Comparison of ENCODE assay signal across 8 mouse cellular contexts in the genomic region with DNA sequence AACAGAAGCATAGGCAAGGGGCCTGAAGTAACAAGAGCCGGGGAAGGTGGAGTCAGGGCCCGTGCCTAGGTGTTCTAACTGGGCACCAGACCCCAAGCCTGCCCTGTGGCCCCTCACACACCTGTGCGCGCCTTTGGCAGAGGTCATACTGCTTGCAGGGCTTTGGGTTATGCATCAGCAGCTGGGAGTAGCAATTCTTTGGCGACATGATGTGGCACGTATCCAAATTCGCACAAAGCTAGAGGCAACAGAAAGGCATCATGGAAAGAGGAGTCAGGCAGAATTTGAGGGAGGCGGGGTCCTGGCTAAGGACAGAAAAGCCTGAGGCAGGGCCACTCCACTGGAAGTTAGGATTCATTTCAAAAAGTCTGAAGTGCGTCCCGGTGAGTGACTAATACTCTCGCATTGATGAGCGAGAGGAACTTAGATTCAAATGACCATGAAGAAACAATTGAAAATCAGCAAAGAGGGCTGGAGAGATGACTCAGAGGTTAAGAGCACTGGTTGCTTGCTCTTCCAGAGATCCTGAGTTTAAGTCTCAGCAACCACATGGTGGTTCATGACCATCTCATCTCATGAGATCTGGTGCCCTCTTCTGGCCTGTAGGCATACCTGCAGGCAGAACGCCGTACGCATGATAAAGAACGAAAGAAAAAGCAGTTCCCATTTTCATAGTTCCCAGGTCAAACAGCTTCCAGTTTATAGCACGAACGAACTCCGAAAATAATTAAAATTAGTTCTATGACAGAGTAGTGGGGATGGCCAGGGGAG. TPM values are rescaled to one million over a fixed set of nuclear protein-coding genes. Genes with fewer than 3 reads are reported as not detected.
DNase-seq lines count a peak whose midpoint lies in the region; ATAC-seq lines count a peak whose summit lies in the region.

No protein-coding gene starts in this region.

- no peak overlapping the region for H3K27ac ChIP-seq in forebrain, embryonic 13.5 days
- H3K27ac ChIP-seq in hindbrain, embryonic 16.5 days (ENCODE audit: low read depth, low read length): no peak overlapping the region
- H3K27ac ChIP-seq in limb, embryonic 12.5 days: no peak overlapping the region
- H3K27ac ChIP-seq in midbrain, embryonic 14.5 days (replicated peaks; ENCODE audit: low read depth, low read length): no peak overlapping the region
- no peak overlapping the region for H3K27ac ChIP-seq in stomach, embryonic 16.5 days (ENCODE audit: low read length)

- H3K4me1 ChIP-seq in forebrain, embryonic 13.5 days: peaks cover 7% of the 10 kb centered on the region; the same call in 1 of the 2 replicates
- H3K4me1 ChIP-seq in hindbrain, embryonic 16.5 days (ENCODE audit: control insufficient read depth, insufficient read depth, low read depth, low read length): no peaks in the 10 kb centered on the region; the same call in 1 of the 2 replicates
- H3K4me1 ChIP-seq in limb, embryonic 12.5 days (replicated peaks): peaks cover 13% of the 10 kb centered on the region; the same call in 1 of the 2 replicates
- no peaks in the 10 kb centered on the region for H3K4me1 ChIP-seq in midbrain, embryonic 14.5 days (ENCODE audit: control insufficient read depth, insufficient read depth, low read length)
- H3K4me1 ChIP-seq in stomach, embryonic 16.5 days (ENCODE audit: control insufficient read depth, insufficient read depth, low read length): peaks cover 6% of the 10 kb centered on the region; the same call in 1 of the 2 replicates

- no peaks in the 10 kb centered on the region for H3K9me3 ChIP-seq in forebrain, embryonic 13.5 days (replicated peaks)
- H3K9me3 ChIP-seq in hindbrain, embryonic 16.5 days (ENCODE audit: control insufficient read depth, low read length): no peaks in the 10 kb centered on the region
- H3K9me3 ChIP-seq in limb, embryonic 12.5 days: no peaks in the 10 kb centered on the region
- H3K9me3 ChIP-seq in midbrain, embryonic 14.5 days (ENCODE audit: control insufficient read depth, low read length): no peaks in the 10 kb centered on the region
- no peaks in the 10 kb centered on the region for H3K9me3 ChIP-seq in stomach, embryonic 16.5 days (replicated peaks; ENCODE audit: control insufficient read depth, low read length)

- DNase-seq in right cerebral cortex, adult 18-20 months: peak; percentile 56
- no peak for DNase-seq in right cerebral cortex, postnatal 36 days (ENCODE audit: low spot score in 2 of 2)
- DNase-seq in c-Kit-positive CD71-positive TER-119-positive erythroid progenitor cells, embryonic 14.5 days (ENCODE audit: low spot score): peak; percentile 77
- DNase-seq in midbrain, embryonic 14.5 days: peak; percentile 93

- 36% methylated on average over 19 of the region's 19 CpGs for WGBS in forebrain, embryonic 13.5 days
- 30% methylated on average over 19 of the region's 19 CpGs for WGBS in hindbrain, embryonic 16.5 days
- WGBS in limb, embryonic 12.5 days: 36% methylated on average over 19 of the region's 19 CpGs
- WGBS in midbrain, embryonic 14.5 days: 36% methylated on average over 19 of the region's 19 CpGs
- 36% methylated on average over 19 of the region's 19 CpGs for WGBS in stomach, embryonic 16.5 days

- H3K4me3 ChIP-seq in forebrain, embryonic 13.5 days: no peak overlapping the region; the same call in 1 of the 2 replicates
- no peak overlapping the region for H3K4me3 ChIP-seq in hindbrain, embryonic 16.5 days (ENCODE audit: low read length)
- H3K4me3 ChIP-seq in limb, embryonic 12.5 days (replicated peaks): 0 out of 2 replicates have a peak overlapping the region, but pooled peaks have one; percentile 12
- H3K4me3 ChIP-seq in midbrain, embryonic 14.5 days (replicated peaks; ENCODE audit: low read depth, low read length): no peak overlapping the region
- H3K4me3 ChIP-seq in stomach, embryonic 16.5 days (replicated peaks; ENCODE audit: low read length): peak overlapping the region; percentile 35

- ATAC-seq in forebrain, embryonic 13.5 days: peak; percentile 27; the same call in 1 of the 2 replicates
- ATAC-seq in hindbrain, embryonic 16.5 days: no peak
- no peak for ATAC-seq in limb, embryonic 12.5 days (ENCODE audit: insufficient number of reproducible peaks, insufficient read depth, low FRiP score, low TSS enrichment, low read depth)
- no peak for ATAC-seq in midbrain, embryonic 14.5 days (ENCODE audit: low FRiP score, low TSS enrichment)
- peak; percentile 35; the same call in 1 of the 2 replicates for ATAC-seq in stomach, embryonic 16.5 days (ENCODE audit: insufficient read depth, low FRiP score)

- no peak overlapping the region for H3K9ac ChIP-seq in forebrain, embryonic 13.5 days
- no peak overlapping the region for H3K9ac ChIP-seq in hindbrain, embryonic 16.5 days (ENCODE audit: low read depth, low read length)
- H3K9ac ChIP-seq in limb, embryonic 12.5 days (replicated peaks): no peak overlapping the region
- no peak overlapping the region for H3K9ac ChIP-seq in midbrain, embryonic 14.5 days (replicated peaks; ENCODE audit: low read length)
- H3K9ac ChIP-seq in stomach, embryonic 16.5 days (ENCODE audit: low read length): 0 out of 2 replicates have a peak overlapping the region, but pooled peaks have one; percentile 51

- H3K36me3 ChIP-seq in forebrain, embryonic 13.5 days (ENCODE audit: poor library complexity, severe bottlenecking): peaks cover 31% of the 10 kb centered on the region
- H3K36me3 ChIP-seq in hindbrain, embryonic 16.5 days (ENCODE audit: control insufficient read depth, insufficient read depth, low read length): peaks cover 20% of the 10 kb centered on the region
- H3K36me3 ChIP-seq in limb, embryonic 12.5 days: peaks cover 31% of the 10 kb centered on the region
- peaks cover 25% of the 10 kb centered on the region for H3K36me3 ChIP-seq in midbrain, embryonic 14.5 days (ENCODE audit: control insufficient read depth, insufficient read depth, low read length)
- H3K36me3 ChIP-seq in stomach, embryonic 16.5 days (ENCODE audit: control insufficient read depth, insufficient read depth, low read length): peaks cover 4% of the 10 kb centered on the region; the same call in 1 of the 2 replicates

- 0 out of 2 replicates have a peak, but pooled peaks cover 4% of the 10 kb centered on the region for H3K27me3 ChIP-seq in forebrain, embryonic 13.5 days
- H3K27me3 ChIP-seq in hindbrain, embryonic 16.5 days (replicated peaks; ENCODE audit: control insufficient read depth, insufficient read depth, low read length): no peaks in the 10 kb centered on the region
- 0 out of 2 replicates have a peak, but pooled peaks cover 7% of the 10 kb centered on the region for H3K27me3 ChIP-seq in limb, embryonic 12.5 days
- H3K27me3 ChIP-seq in midbrain, embryonic 14.5 days (ENCODE audit: control insufficient read depth, insufficient read depth, low read length): no peaks in the 10 kb centered on the region
- no peaks in the 10 kb centered on the region for H3K27me3 ChIP-seq in stomach, embryonic 16.5 days (ENCODE audit: control insufficient read depth, insufficient read depth, low read length)

- H3K4me2 ChIP-seq in forebrain, embryonic 13.5 days: peak overlapping the region; percentile 28
- H3K4me2 ChIP-seq in hindbrain, embryonic 16.5 days (ENCODE audit: low read length): peak overlapping the region; percentile 23
- peak overlapping the region; percentile 43 for H3K4me2 ChIP-seq in limb, embryonic 12.5 days
- H3K4me2 ChIP-seq in midbrain, embryonic 14.5 days (ENCODE audit: low read length): peak overlapping the region; percentile 23; the same call in 1 of the 2 replicates
- H3K4me2 ChIP-seq in stomach, embryonic 16.5 days (ENCODE audit: low read depth, low read length): peak overlapping the region; percentile 52

RNA-seq across cellular contexts. Expression of gene Dhx58, which starts 1.8 kb away (rescaled TPM):
- polyA plus RNA-seq in forebrain, embryonic 13.5 days (2015; fragmentation: Nextera tagmentation; extraction: Ambion mirVana): 1.8 and 2.1 TPM in 2 replicates
- 2.5 and 2.6 TPM in 2 replicates for polyA plus RNA-seq in hindbrain, embryonic 16.5 days (2015; fragmentation: Nextera tagmentation; extraction: Ambion mirVana)
- 3.3 and 3.8 TPM in 2 replicates for polyA plus RNA-seq in limb, embryonic 12.5 days (2016; fragmentation: Nextera tagmentation; extraction: Ambion mirVana)
- polyA plus RNA-seq in midbrain, embryonic 14.5 days (2014; fragmentation: Nextera tagmentation; extraction: Ambion mirVana): 2.0 and 2.1 TPM in 2 replicates
- 2.8 and 3.6 TPM in 2 replicates for polyA plus RNA-seq in stomach, embryonic 16.5 days (2015; fragmentation: Nextera tagmentation; extraction: Ambion mirVana)

RNA-seq across cellular contexts. Expression of gene Kat2a, which starts 10.0 kb away (rescaled TPM):
- polyA plus RNA-seq in forebrain, embryonic 13.5 days (2015; fragmentation: Nextera tagmentation; extraction: Ambion mirVana): 41.6 and 48.7 TPM in 2 replicates
- polyA plus RNA-seq in hindbrain, embryonic 16.5 days (2015; fragmentation: Nextera tagmentation; extraction: Ambion mirVana): 62.2 and 67.8 TPM in 2 replicates
- polyA plus RNA-seq in limb, embryonic 12.5 days (2016; fragmentation: Nextera tagmentation; extraction: Ambion mirVana): 64.0 and 65.8 TPM in 2 replicates
- 50.0 and 53.7 TPM in 2 replicates for polyA plus RNA-seq in midbrain, embryonic 14.5 days (2014; fragmentation: Nextera tagmentation; extraction: Ambion mirVana)
- polyA plus RNA-seq in stomach, embryonic 16.5 days (2015; fragmentation: Nextera tagmentation; extraction: Ambion mirVana): 40.6 and 41.5 TPM in 2 replicates

RNA-seq across cellular contexts. Expression of gene Zfp385c, which starts 10.0 kb away (rescaled TPM):
- polyA plus RNA-seq in forebrain, embryonic 13.5 days (2015; fragmentation: Nextera tagmentation; extraction: Ambion mirVana): 0.18 and 0.48 TPM in 2 replicates
- polyA plus RNA-seq in hindbrain, embryonic 16.5 days (2015; fragmentation: Nextera tagmentation; extraction: Ambion mirVana): 2.0 and 2.3 TPM in 2 replicates
- polyA plus RNA-seq in limb, embryonic 12.5 days (2016; fragmentation: Nextera tagmentation; extraction: Ambion mirVana): 0.70 and 0.74 TPM in 2 replicates
- 0.41 and 0.49 TPM in 2 replicates for polyA plus RNA-seq in midbrain, embryonic 14.5 days (2014; fragmentation: Nextera tagmentation; extraction: Ambion mirVana)
- 0.19 and 0.27 TPM in 2 replicates for polyA plus RNA-seq in stomach, embryonic 16.5 days (2015; fragmentation: Nextera tagmentation; extraction: Ambion mirVana)

RNA-seq across cellular contexts. Expression of gene Hspb9, which starts 11.4 kb away (rescaled TPM):
- polyA plus RNA-seq in forebrain, embryonic 13.5 days (2015; fragmentation: Nextera tagmentation; extraction: Ambion mirVana): not detected in 2 replicates
- polyA plus RNA-seq in hindbrain, embryonic 16.5 days (2015; fragmentation: Nextera tagmentation; extraction: Ambion mirVana): 0.34 TPM in 1 of 2 replicates, not detected in the other
- polyA plus RNA-seq in limb, embryonic 12.5 days (2016; fragmentation: Nextera tagmentation; extraction: Ambion mirVana): 0.47 TPM in 1 of 2 replicates, not detected in the other
- polyA plus RNA-seq in midbrain, embryonic 14.5 days (2014; fragmentation: Nextera tagmentation; extraction: Ambion mirVana): 0.70 TPM in 1 of 2 replicates, not detected in the other
- 0.36 TPM in 1 of 2 replicates, not detected in the other for polyA plus RNA-seq in stomach, embryonic 16.5 days (2015; fragmentation: Nextera tagmentation; extraction: Ambion mirVana)

RNA-seq across cellular contexts. Expression of gene Rab5c, which starts 35.7 kb away (rescaled TPM):
- polyA plus RNA-seq in forebrain, embryonic 13.5 days (2015; fragmentation: Nextera tagmentation; extraction: Ambion mirVana): 22.7 and 23.1 TPM in 2 replicates
- 43.7 and 43.8 TPM in 2 replicates for polyA plus RNA-seq in hindbrain, embryonic 16.5 days (2015; fragmentation: Nextera tagmentation; extraction: Ambion mirVana)
- polyA plus RNA-seq in limb, embryonic 12.5 days (2016; fragmentation: Nextera tagmentation; extraction: Ambion mirVana): 14.3 and 24.3 TPM in 2 replicates
- polyA plus RNA-seq in midbrain, embryonic 14.5 days (2014; fragmentation: Nextera tagmentation; extraction: Ambion mirVana): 86.8 and 156 TPM in 2 replicates
- 33.2 and 33.9 TPM in 2 replicates for polyA plus RNA-seq in stomach, embryonic 16.5 days (2015; fragmentation: Nextera tagmentation; extraction: Ambion mirVana)

Comparison
In these comparisons a context has a peak if more than half of its experiments do, and no peak if none do; other contexts are left out.
1. DNase-seq: peak in right cerebral cortex, adult 18-20 months (single experiment), c-Kit-positive CD71-positive TER-119-positive erythroid progenitor cells, embryonic 14.5 days (single experiment) and midbrain, embryonic 14.5 days (single experiment); none in right cerebral cortex, postnatal 36 days (0 of 2).
2. ATAC-seq: peak in forebrain, embryonic 13.5 days (single experiment) and stomach, embryonic 16.5 days (single experiment); none in hindbrain, embryonic 16.5 days (single experiment), limb, embryonic 12.5 days (single experiment) and midbrain, embryonic 14.5 days (single experiment).
3. H3K4me3 ChIP-seq: peak in limb, embryonic 12.5 days (single experiment) and stomach, embryonic 16.5 days (single experiment); none in forebrain, embryonic 13.5 days (single experiment), hindbrain, embryonic 16.5 days (single experiment) and midbrain, embryonic 14.5 days (single experiment).
4. Peak in every context shown above with its lines, with median percentiles within 50 percentile points of each other: H3K4me2 ChIP-seq.